Mouse (Mus musculus) embryonic fibroblast, embryonic 13.5 days (primary cell): Measurements from ENCODE around the gene Rsu1. TPM values are rescaled to one million over a fixed set of nuclear protein-coding genes. Genes with fewer than 3 reads are reported as not detected.

ENCODE experiments used
- H3K27ac ChIP-seq: 2 replicates; pipeline ENCODE4 v1.5.1; 2012; ENCODE audit warnings: low read length, control low read depth, inconsistent platforms; ENCODE audit not compliant: insufficient read depth
- H3K4me1 ChIP-seq: 2 replicates; pipeline ENCODE4 v1.6.1; 2011; ENCODE audit warnings: low read length; ENCODE audit not compliant: control insufficient read depth, insufficient read depth
- H3K4me3 ChIP-seq: 2 replicates; pipeline ENCODE4 v1.5.1; 2011; ENCODE audit warnings: mild to moderate bottlenecking, control low read depth, low read length; ENCODE audit not compliant: insufficient read depth
- CTCF ChIP-seq: IDR thresholded peaks from 2 replicates; pipeline ENCODE4 v1.5.1; 2011; ENCODE audit warnings: mild to moderate bottlenecking, control low read depth, low read length, moderate library complexity, borderline replicate concordance; ENCODE audit not compliant: insufficient read depth
- POLR2A ChIP-seq: IDR thresholded peaks from 2 replicates; pipeline ENCODE4 v1.6.1; 2011; ENCODE audit warnings: low read depth, mild to moderate bottlenecking, control low read depth, low read length, moderate library complexity
- polyA plus RNA-seq: library from polyadenylated mRNA; stranded (reverse); fragments of >200 nt; gene quantifications from 2 replicates; pipeline ENCODE4 v1.2.4, GENCODE M21; 2011; ENCODE audit warnings: low read depth; ENCODE audit not compliant: missing spikeins, insufficient read length

The Rsu1 gene
- polyA plus RNA-seq, 1 experiment: 235 TPM

GRCm38 (mm10) chr2:13233254-13233835, 37.9 kb downstream of the Rsu1 start:
- TF ChIP-seq CTCF: no peak
- TF ChIP-seq POLR2A: no peak
- Histone ChIP-seq H3K4me3 (no peak overlapping the region), H3K4me1 (peaks cover 7% of the 10 kb centered on the region), H3K27ac (no peak overlapping the region)

- TF ChIP-seq CTCF (no peak), POLR2A (no peak)
- H3K4me1 ChIP-seq: peaks cover 7% of the 10 kb centered on the region
- no peak overlapping the region for H3K4me3 ChIP-seq
- no peak overlapping the region for H3K27ac ChIP-seq
Measured at GRCm38 (mm10) chr2:13232305-13232704, 38.9 kb downstream of the Rsu1 start.

DNA sequence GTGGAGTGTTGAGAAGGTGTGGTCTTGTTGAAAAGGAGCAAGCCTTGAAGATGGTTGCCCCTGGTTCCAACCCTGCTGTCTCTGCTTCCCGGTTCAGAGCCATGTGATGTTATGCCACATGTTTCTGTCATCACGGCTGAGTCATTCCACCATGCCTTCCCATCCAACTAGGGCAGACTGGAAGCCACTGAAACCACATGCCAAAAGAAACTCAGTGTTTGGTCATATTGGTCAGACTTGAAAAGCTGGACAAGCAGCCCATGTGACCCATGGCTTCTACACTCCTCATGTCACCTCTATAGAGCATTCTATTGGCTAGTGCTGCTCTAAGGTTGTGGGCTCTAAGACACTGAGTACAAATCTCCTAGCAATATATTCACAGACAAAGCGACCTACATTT, 41.5 kb downstream of the Rsu1 start:
- Histone ChIP-seq H3K4me3 (no peak overlapping the region), H3K27ac (no peak overlapping the region), H3K4me1 (peaks cover 12% of the 10 kb centered on the region)
- no peak for TF ChIP-seq POLR2A
- TF ChIP-seq CTCF: no peak

GRCm38 (mm10) chr2:13226031-13226430, 45.2 kb downstream of the Rsu1 start:
- H3K4me3 ChIP-seq: no peak overlapping the region
- TF ChIP-seq CTCF (no peak), POLR2A (no peak)
- H3K4me1 ChIP-seq: peaks cover 5% of the 10 kb centered on the region; the same call in 1 of the 2 replicates
- H3K27ac ChIP-seq: no peak overlapping the region

DNA sequence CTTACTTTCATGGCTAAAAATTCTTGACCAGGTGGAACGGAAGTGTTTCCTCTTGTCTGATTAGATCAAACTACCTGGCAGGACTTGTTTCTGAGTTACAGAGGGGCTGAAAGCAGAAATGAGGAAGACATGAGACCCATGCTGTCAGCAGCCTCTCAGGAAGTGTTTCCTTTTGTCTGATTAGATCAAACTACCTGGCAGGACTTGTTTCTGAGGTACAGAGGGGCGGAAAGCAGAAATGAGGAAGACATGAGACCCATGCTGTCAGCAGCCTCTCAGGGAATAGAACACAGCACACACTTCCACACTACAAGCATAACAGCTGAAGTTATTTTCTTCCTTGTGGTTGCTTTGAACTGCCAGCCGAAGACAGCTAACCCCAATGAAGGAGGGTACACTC, 46.7 kb downstream of the Rsu1 start:
- peaks cover 5% of the 10 kb centered on the region; the same call in 1 of the 2 replicates for H3K4me1 ChIP-seq
- H3K4me3 ChIP-seq: no peak overlapping the region
- no peak for TF ChIP-seq POLR2A
- TF ChIP-seq CTCF: no peak
- H3K27ac ChIP-seq: no peak overlapping the region

DNA sequence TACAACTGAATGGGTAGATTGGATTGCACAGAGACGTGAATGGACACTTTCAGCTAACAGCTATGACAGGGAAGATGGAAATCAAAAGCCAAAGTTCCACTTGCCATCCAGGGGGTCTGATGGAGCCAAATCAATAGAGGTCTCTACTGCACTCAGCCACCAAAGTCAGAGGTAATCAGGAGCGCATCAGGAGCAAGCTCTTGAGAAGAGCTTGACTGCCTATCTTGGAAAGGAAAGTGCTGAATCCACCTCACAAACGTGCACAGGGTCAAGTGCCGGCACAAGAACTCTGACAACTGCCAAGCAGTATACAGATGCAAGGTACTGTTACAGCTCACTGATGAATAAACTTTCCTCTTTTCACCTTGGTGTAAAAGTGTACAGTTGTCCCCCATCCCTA, 47.8 kb downstream of the Rsu1 start:
- TF ChIP-seq CTCF: no peak
- TF ChIP-seq POLR2A: no peak
- no peak overlapping the region for H3K4me3 ChIP-seq
- peaks cover 5% of the 10 kb centered on the region; the same call in 1 of the 2 replicates for H3K4me1 ChIP-seq
- H3K27ac ChIP-seq: no peak overlapping the region

DNA sequence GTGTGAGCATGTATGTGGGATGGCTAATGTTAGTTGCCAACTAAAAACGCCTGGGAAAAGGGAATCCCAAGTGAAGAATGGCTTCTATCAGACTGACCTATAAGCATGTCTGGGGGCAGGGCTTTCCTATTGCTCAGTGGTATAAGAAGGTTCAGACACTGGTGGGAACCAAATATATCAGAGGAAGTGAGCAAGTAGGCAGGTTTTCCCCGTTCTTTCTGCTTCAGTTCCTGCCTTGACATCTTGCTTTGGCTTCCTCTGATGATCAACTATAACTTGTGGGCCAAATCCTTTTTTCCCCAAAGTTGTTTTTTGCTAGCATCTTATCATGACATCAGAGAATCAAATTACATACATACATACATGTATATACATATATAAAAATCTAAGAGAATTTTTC, 51.1 kb downstream of the Rsu1 start:
- TF ChIP-seq POLR2A (no peak), CTCF (no peak)
- no peaks in the 10 kb centered on the region for H3K4me1 ChIP-seq
- H3K27ac ChIP-seq: no peak overlapping the region
- H3K4me3 ChIP-seq: no peak overlapping the region

DNA sequence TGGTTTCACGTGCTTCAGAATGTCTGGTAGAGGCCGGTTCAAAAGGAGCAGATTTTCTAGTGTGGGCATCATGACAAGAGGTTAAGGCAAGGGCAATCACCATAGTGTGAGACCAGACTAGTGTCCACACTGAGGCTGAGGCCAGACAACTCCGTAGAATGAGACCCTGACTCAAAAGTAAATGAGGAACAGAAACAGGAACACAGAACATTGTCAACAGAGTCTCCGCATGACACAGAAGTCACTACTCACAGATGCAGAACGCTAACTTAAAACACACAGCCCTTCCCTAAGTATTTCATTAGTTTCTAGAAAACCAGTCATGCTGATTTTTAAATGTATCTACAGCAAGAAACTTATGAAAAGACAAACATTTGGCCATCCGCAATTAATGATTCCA, 53.1 kb downstream of the Rsu1 start:
- Histone ChIP-seq H3K4me3 (no peak overlapping the region), H3K4me1 (no peaks in the 10 kb centered on the region), H3K27ac (no peak overlapping the region)
- no peak for TF ChIP-seq CTCF
- TF ChIP-seq POLR2A: no peak

DNA sequence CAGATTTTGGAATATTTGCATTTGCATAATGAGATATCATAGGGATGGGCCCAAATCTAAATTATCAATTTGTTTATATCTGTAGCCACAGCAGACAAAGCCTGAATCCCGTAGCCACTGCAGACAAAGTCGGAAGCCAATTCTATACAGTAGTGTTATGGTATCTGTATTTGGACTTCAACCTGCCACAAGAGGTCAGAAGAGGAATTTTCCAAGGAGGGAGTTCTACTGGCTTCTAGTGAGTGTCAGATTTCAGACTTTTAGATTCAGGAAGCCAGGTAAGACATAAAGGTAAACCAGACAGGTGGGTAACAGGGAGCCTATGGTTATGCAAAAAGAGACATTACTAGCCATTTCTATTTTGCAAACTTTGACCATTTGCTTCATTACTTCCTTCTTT, 64.4 kb downstream of the Rsu1 start:
- Histone ChIP-seq H3K4me1 (no peaks in the 10 kb centered on the region), H3K27ac (no peak overlapping the region), H3K4me3 (no peak overlapping the region)
- TF ChIP-seq CTCF (no peak), POLR2A (no peak)

DNA sequence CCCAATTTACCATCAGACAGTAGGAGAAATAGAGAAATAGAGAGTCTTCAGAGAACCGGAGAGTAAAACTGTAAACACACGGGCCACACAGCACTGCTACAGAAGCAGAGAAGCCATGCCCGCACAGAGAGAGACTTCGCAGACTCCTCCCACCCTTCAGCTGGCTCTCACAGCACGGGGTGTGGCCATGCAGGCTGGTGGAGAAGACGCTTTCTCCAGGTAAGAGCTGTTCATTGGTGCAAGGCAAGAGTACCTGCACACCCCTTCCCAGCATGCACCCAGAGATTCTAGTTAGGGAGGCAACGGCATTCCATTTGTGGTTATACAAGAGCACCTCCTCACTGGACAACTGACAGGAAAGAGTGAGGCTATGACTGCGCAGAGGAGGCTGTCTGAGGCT, 64.8 kb downstream of the Rsu1 start:
- Histone ChIP-seq H3K27ac (no peak overlapping the region), H3K4me1 (no peaks in the 10 kb centered on the region)
- TF ChIP-seq POLR2A (no peak), CTCF (no peak)

GRCm38 (mm10) chr2:13202805-13203475, 68.3 kb downstream of the Rsu1 start:
- TF ChIP-seq POLR2A (no peak), CTCF (no peak)
- Histone ChIP-seq H3K27ac (no peak overlapping the region), H3K4me3 (no peak overlapping the region), H3K4me1 (no peaks in the 10 kb centered on the region)

More for the DNA sequence above, 64.8 kb downstream of the Rsu1 start:
- no peak overlapping the region for H3K4me3 ChIP-seq
